Mouse (Mus musculus) stomach, embryonic 16.5 days (tissue): ENCODE results near the gene Bcas2. TPM values are rescaled to one million over a fixed set of nuclear protein-coding genes. Genes with fewer than 3 reads are reported as not detected.

ENCODE experiments used
- ATAC-seq: fragments of 200-750 bp; cut with Nextera tagmentation; 2 replicates; pipeline ENCODE4 v1.8.0; 2017; ENCODE audit warnings: moderate number of reproducible peaks, moderate TSS enrichment; ENCODE audit not compliant: insufficient read depth, low FRiP score
- H3K27ac ChIP-seq: fragments of 300-500 bp; sonication (generic); 2 replicates; pipeline ENCODE4 v1.5.1; 2014; ENCODE audit warnings: low read length
- H3K27me3 ChIP-seq: fragments of 300-500 bp; sonication (generic); 2 replicates; pipeline ENCODE4 v1.6.1; 2014; ENCODE audit warnings: low read length, control low read depth, mixed read lengths; ENCODE audit not compliant: control insufficient read depth, insufficient read depth
- H3K36me3 ChIP-seq: fragments of 300-500 bp; sonication (generic); 2 replicates; pipeline ENCODE4 v1.6.1; 2014; ENCODE audit warnings: low read length; ENCODE audit not compliant: control insufficient read depth, insufficient read depth
- H3K4me1 ChIP-seq: fragments of 300-500 bp; sonication (generic); 2 replicates; pipeline ENCODE4 v1.6.1; 2014; ENCODE audit warnings: low read length, control low read depth, mixed read lengths; ENCODE audit not compliant: control insufficient read depth, insufficient read depth
- H3K4me2 ChIP-seq: fragments of 300-500 bp; sonication (generic); 2 replicates; pipeline ENCODE4 v1.6.1; 2014; ENCODE audit warnings: low read depth, low read length, mixed read lengths
- H3K4me3 ChIP-seq: fragments of 300-500 bp; sonication (generic); replicated peaks from 2 replicates; pipeline ENCODE4 v1.5.1; 2014; ENCODE audit warnings: mild to moderate bottlenecking, low read length
- H3K9ac ChIP-seq: fragments of 300-500 bp; sonication (generic); 2 replicates; pipeline ENCODE4 v1.6.1; 2014; ENCODE audit warnings: low read length
- H3K9me3 ChIP-seq: fragments of 300-500 bp; sonication (generic); replicated peaks from 2 replicates; pipeline ENCODE4 v1.6.1; 2016; ENCODE audit warnings: low read length, control low read depth; ENCODE audit not compliant: control insufficient read depth
- WGBS: fragments of 180-500 bp; shearing (Covaris S2); extraction: QIAGEN DNeasy Blood & Tissue Kit; methylation state at CpG from one replicate; pipeline ENCODE4 v1.1.7; 2014; 5-methylcytosine and 5-hydroxymethylcytosine counted together
- polyA plus RNA-seq: library from polyadenylated mRNA; unstranded; fragments of >200 nt; fragmentation: Nextera tagmentation; extraction: Ambion mirVana; gene quantifications from 2 replicates; pipeline ENCODE4 v1.2.1, GENCODE M21; 2015

Bcas2 gene
- polyA plus RNA-seq, 1 experiment from 2014 or later = 186 TPM

GRCm38 (mm10) chr3:103147775-103148174, 23.7 kb upstream of the Bcas2 start:
- no peaks in the 10 kb centered on the region for H3K4me1 ChIP-seq
- H3K27me3 ChIP-seq = no peaks in the 10 kb centered on the region
- 82% methylated on average over 4 of the region's 4 CpGs for WGBS
- H3K4me3 ChIP-seq = no peak overlapping the region
- ATAC-seq = no peak
- H3K9ac ChIP-seq = no peak overlapping the region
- peak overlapping the region; percentile 84; the same call in 1 of the 2 replicates for H3K27ac ChIP-seq
- no peaks in the 10 kb centered on the region for H3K9me3 ChIP-seq
- no peaks in the 10 kb centered on the region for H3K36me3 ChIP-seq
- H3K4me2 ChIP-seq = no peak overlapping the region

GRCm38 (mm10) chr3:103148941-103149340, 22.5 kb upstream of the Bcas2 start:
- no peaks in the 10 kb centered on the region for H3K27me3 ChIP-seq
- WGBS = 89% methylated on average over 10 of the region's 10 CpGs
- no peak overlapping the region for H3K9ac ChIP-seq
- H3K4me3 ChIP-seq = no peak overlapping the region
- no peaks in the 10 kb centered on the region for H3K4me1 ChIP-seq
- ATAC-seq = no peak
- H3K27ac ChIP-seq = no peak overlapping the region
- no peaks in the 10 kb centered on the region for H3K9me3 ChIP-seq
- peaks cover 4% of the 10 kb centered on the region; the same call in 1 of the 2 replicates for H3K36me3 ChIP-seq
- no peak overlapping the region for H3K4me2 ChIP-seq

- Histone ChIP-seq H3K27ac (no peak overlapping the region), H3K4me2 (no peak overlapping the region), H3K9me3 (no peaks in the 10 kb centered on the region), H3K4me1 (no peaks in the 10 kb centered on the region), H3K9ac (no peak overlapping the region), H3K36me3 (peaks cover 4% of the 10 kb centered on the region; the same call in 1 of the 2 replicates), H3K27me3 (no peaks in the 10 kb centered on the region), H3K4me3 (no peak overlapping the region)
- no peak for ATAC-seq
Observed at GRCm38 (mm10) chr3:103153761-103154160, 17.7 kb upstream of the Bcas2 start.

DNA sequence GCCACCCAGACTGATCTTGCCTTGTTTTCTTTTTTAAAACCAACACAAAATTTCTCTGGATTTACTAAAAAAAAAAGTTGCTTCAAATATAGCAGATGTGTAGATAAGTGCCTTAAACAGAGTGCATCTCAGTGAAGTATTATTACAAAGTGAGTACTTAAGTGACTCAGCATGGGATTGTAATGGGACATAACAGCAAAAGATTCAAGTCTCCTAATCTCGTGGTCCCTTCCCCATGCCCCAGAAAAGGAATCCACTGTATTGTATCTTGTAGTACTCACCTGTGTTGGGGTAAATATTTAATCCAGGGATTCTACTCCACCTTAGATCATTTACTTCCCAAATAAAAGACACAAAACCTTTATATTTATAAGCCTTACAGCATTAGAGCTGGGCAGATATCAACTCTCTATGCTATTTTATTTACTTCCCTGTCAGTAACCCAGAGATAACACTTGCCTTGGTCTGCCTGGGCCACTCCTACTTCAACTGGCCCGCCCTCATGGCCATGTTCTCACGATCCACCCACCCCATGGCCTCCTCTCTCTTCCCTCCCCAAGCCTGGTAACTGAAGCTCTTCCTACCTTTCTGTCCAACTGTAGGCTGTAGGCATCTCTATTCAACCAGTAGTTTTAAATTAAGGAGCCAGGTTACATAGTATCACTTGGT, 12.1 kb upstream of the Bcas2 start:
- no peak overlapping the region for H3K4me3 ChIP-seq
- H3K27me3 ChIP-seq = no peaks in the 10 kb centered on the region
- no peaks in the 10 kb centered on the region for H3K36me3 ChIP-seq
- no peak for ATAC-seq
- H3K27ac ChIP-seq = no peak overlapping the region
- H3K4me1 ChIP-seq = no peaks in the 10 kb centered on the region
- H3K9me3 ChIP-seq = no peaks in the 10 kb centered on the region
- 37% methylated on average over 3 of the region's 3 CpGs for WGBS
- no peak overlapping the region for H3K4me2 ChIP-seq
- no peak overlapping the region for H3K9ac ChIP-seq

- no peak overlapping the region for H3K9ac ChIP-seq
- H3K4me1 ChIP-seq = peaks cover 13% of the 10 kb centered on the region
- H3K9me3 ChIP-seq = no peaks in the 10 kb centered on the region
- H3K27ac ChIP-seq = no peak overlapping the region
- no peaks in the 10 kb centered on the region; the same call in 1 of the 2 replicates for H3K36me3 ChIP-seq
- 17% methylated on average over 4 of the region's 4 CpGs for WGBS
- ATAC-seq = no peak
- H3K4me3 ChIP-seq = no peak overlapping the region
- H3K27me3 ChIP-seq = no peaks in the 10 kb centered on the region
- H3K4me2 ChIP-seq = no peak overlapping the region
Observed at GRCm38 (mm10) chr3:103169771-103170170, 1.7 kb upstream of the Bcas2 start.

- Histone ChIP-seq H3K9ac (peak overlapping the region; percentile 86), H3K4me3 (peak overlapping the region; percentile 76), H3K4me1 (peaks cover 13% of the 10 kb centered on the region), H3K27me3 (no peaks in the 10 kb centered on the region), H3K9me3 (no peaks in the 10 kb centered on the region), H3K4me2 (peak overlapping the region; percentile 63), H3K27ac (0 out of 2 replicates have a peak overlapping the region, but pooled peaks have one; percentile 12), H3K36me3 (peaks cover 9% of the 10 kb centered on the region; the same call in 1 of the 2 replicates)
- ATAC-seq = no peak
- 23% methylated on average over 5 of the region's 5 CpGs for WGBS
Observed at GRCm38 (mm10) chr3:103172615-103173014, 1.2 kb downstream of the Bcas2 start.

DNA sequence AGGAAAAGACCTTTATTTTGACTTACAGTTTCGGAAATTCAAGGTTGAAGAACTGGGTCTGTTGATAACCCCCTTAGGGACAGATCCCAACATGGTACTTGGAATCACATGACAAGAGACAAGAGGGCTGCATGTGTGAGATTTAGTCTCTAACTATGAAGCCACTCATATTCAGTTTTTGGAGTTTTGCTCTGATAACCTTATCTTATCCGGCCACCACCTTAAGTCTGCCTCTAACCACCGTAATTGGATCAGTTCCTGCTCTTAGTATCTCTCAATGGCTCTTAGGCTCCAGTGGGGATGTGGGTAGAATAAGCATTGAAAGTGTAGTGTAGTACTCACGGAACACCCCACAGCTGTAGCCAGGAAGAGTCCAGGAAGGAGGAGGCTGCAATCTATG, 5.3 kb downstream of the Bcas2 start:
- Histone ChIP-seq H3K4me1 (peaks cover 8% of the 10 kb centered on the region), H3K9me3 (no peaks in the 10 kb centered on the region), H3K36me3 (peaks cover 9% of the 10 kb centered on the region; the same call in 1 of the 2 replicates), H3K4me3 (no peak overlapping the region), H3K4me2 (no peak overlapping the region), H3K27me3 (no peaks in the 10 kb centered on the region), H3K9ac (no peak overlapping the region), H3K27ac (no peak overlapping the region)
- WGBS = 84% methylated on average over 4 of the region's 4 CpGs
- ATAC-seq = no peak

GRCm38 (mm10) chr3:103179527-103179926, 8.1 kb downstream of the Bcas2 start:
- Histone ChIP-seq H3K9ac (no peak overlapping the region), H3K4me1 (no peaks in the 10 kb centered on the region), H3K27ac (no peak overlapping the region), H3K27me3 (no peaks in the 10 kb centered on the region), H3K4me3 (no peak overlapping the region), H3K9me3 (no peaks in the 10 kb centered on the region), H3K36me3 (peaks cover 9% of the 10 kb centered on the region; the same call in 1 of the 2 replicates), H3K4me2 (no peak overlapping the region)
- 89% methylated on average over 9 of the region's 9 CpGs for WGBS
- no peak for ATAC-seq

GRCm38 (mm10) chr3:103181171-103181570, 9.7 kb downstream of the Bcas2 start:
- 42% methylated on average over 4 of the region's 4 CpGs for WGBS

More at GRCm38 (mm10) chr3:103181171-103181570, 9.7 kb downstream of the Bcas2 start:
- no peak overlapping the region for H3K4me2 ChIP-seq
- 0 out of 2 replicates have a peak, but pooled peaks cover 6% of the 10 kb centered on the region for H3K36me3 ChIP-seq
- no peak overlapping the region for H3K4me3 ChIP-seq
- no peak overlapping the region for H3K27ac ChIP-seq
- no peaks in the 10 kb centered on the region for H3K9me3 ChIP-seq
- H3K27me3 ChIP-seq = no peaks in the 10 kb centered on the region
- H3K9ac ChIP-seq = no peak overlapping the region
- ATAC-seq = no peak
- H3K4me1 ChIP-seq = no peaks in the 10 kb centered on the region
